Mouse (Mus musculus): Measurements from ENCODE around the gene Ccdc6.
A peak's percentile ranks its signal among the peaks of the same experiment; 100 is the strongest.

The Ccdc6 gene

GRCm38 (mm10) chr10:70169044-70169443, 72.1 kb downstream of the Ccdc6 start:
- DNase-seq (ENCODE audit: low spot score) = no peak

GRCm38 (mm10) chr10:70173314-70173713, 76.4 kb downstream of the Ccdc6 start:
- DNase-seq (ENCODE audit: low spot score) = peak; percentile 74

- no peak for DNase-seq (ENCODE audit: low spot score)
These were observed 77.7 kb downstream of the Ccdc6 start for GRCm38 (mm10) chr10:70174494-70175190.

GRCm38 (mm10) chr10:70180727-70181126, 83.8 kb downstream of the Ccdc6 start:
- DNase-seq (ENCODE audit: low spot score) = no peak

DNA sequence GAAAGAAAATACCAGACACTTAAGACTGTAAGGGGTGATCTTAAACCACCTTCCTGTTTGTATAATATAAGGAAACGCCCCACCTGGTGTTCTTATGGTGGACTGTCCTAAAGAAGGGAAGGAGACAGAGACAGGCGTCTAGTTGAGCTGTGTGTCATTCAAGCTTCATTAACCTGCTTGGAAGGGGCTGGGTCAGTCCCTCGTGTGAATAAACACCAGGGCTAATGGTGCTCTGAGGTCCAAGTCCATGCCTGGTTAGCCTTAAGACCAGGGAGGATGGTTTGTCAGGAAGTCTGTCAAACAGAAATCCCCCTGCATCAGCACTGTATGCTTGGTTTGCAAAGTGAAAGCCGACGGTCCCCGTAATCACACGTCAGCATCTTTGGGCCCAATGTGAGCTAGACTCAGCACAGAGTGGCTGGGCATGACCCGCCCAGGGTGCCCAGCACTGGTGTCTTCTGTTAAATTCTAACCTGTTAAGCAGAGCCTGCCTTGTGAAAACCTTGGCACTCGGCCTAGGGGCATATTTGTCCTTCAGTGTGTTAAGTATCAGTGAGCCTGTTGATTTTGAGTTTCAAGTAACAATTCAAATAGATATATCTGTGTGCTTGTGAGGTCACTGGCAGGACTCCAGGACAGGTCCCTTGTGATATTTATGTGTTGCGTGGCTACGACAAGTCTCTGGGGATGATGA, 84.5 kb downstream of the Ccdc6 start:
- DNase-seq (ENCODE audit: low spot score) = no peak

DNA sequence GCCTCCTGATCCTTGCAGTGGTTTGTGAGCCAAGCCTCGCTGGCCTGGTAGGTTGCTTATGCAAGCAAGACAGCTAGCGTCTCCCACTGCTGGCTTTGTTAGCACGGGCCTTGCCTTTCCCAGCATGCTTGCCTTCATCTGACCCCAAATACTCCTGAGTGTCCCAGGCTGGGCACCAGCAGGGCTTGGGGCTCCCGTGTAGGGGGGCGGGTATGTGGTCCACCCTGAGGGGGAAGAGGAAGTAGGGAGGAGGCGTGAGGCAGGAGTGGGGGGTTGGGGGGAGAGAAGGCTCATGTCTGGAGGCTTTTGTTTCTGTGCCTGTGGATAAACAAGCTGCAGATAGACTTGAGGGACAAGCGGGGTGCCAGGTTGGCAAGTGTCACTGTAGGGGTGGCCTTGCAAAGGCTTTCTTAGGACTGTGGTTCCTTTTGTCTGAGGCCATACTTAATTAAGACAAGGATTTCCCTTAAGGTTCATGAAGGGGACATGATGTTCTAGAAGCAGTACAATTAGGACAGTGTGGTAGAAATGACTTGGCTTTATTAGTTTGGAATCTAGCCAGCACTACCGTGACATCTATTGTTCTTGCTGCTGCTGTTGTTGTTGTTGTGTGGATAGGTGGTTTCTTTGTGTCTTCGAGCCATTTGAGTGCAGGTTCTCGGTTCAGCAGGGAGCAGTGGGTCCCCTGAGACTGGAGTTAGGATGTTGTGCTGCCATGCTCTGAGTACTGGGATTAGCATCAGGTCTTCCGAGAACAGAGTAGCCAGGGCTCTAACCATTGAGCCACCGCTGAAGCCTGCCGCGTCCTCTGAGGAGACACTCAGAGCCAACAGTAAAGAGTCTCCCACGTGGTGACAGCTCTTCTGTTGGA, 86.5 kb downstream of the Ccdc6 start:
- DNase-seq (ENCODE audit: low spot score) = no peak

- peak; percentile 52 for DNase-seq (ENCODE audit: low spot score)
These were observed 89.2 kb downstream of the Ccdc6 start for GRCm38 (mm10) chr10:70186136-70186535.

DNA sequence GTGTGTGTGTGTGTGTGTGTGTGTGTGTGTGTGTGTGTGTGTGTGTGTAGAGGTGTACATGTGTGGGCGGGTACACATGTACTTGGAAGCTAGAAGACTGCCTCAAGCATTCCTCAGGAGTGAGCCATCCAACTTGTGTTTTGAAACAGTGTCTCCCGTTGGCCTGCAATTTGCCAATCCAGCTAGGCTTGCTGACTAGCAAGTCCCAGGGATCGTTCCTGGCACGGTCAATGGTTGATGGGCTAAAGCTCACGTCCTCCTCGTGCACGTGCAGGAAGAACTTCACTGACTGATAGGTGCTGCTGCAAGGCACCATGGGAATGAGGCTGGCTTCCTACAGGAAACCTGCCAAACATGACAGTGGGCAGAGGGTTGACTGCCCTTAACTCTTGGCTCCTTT, 89.7 kb downstream of the Ccdc6 start:
- no peak for DNase-seq (ENCODE audit: low spot score)

- peak; percentile 33 for DNase-seq (ENCODE audit: low spot score)
These were observed 92.9 kb downstream of the Ccdc6 start for GRCm38 (mm10) chr10:70189864-70190263.

- no peak for DNase-seq (ENCODE audit: low spot score)
These were observed 97.4 kb downstream of the Ccdc6 start for GRCm38 (mm10) chr10:70194283-70194682.

DNA sequence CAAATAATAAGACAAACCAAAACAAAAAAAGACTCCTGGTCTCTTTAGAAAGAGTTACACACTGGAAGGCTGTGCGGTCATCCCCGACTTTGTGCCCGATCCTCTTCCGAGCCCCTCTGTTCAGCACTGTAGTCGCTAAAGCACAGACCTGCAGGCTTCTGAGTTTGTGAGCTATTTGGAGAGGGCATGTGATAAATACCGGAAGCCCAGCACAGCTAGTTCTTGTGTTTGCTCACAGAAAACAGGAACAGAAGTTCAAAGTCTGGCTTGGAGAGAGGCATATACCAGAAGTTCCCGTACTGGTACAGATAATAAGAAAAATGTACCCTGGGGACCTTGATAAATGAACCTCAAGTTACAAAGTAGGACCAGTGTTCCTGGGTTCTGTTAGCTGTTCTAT, 98.4 kb downstream of the Ccdc6 start:
- no peak for DNase-seq (ENCODE audit: low spot score)

- peak; percentile 61 for DNase-seq (ENCODE audit: low spot score)
These were observed 98.9 kb downstream of the Ccdc6 start for GRCm38 (mm10) chr10:70195786-70196185.

DNA sequence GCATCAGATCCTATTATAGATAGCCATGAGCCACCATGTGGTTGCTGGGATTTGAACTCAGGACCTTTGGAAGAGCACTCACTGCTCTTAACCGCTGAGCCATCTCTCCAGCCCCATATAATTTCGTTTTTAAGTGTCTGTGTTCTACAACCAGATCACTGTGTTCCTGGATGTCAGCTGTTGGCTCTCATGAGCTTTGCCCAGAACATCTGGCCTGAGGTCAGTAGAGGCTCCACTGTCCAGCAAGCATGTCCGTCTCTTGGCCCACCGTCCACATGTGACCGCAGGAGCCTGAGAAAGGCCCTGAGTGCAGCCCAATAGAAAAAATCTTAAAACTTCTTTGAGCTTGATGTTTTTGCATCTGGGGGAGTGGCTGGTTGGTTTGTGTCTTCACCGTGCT, 99.7 kb downstream of the Ccdc6 start:
- no peak for DNase-seq (ENCODE audit: low spot score)

DNA sequence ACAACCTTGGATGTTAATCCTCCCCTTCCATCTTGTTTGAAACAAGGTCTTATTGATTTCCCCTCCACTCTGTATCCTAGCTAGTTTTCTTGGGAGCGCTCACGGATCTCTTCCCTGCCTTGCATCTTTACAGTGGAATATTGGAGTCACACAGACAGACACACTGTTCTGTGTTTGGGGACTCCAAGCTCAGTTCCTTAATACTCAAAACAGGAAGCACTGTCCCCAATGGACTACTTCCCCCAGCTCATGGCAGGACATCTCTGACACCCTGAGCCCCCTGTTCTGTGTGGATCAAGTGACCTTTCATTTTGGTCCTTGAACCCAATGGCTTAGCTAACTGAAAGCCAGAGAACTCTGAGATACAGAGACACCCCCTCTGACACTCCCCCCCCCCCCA, 100.7 kb downstream of the Ccdc6 start:
- DNase-seq (ENCODE audit: low spot score) = no peak

DNA sequence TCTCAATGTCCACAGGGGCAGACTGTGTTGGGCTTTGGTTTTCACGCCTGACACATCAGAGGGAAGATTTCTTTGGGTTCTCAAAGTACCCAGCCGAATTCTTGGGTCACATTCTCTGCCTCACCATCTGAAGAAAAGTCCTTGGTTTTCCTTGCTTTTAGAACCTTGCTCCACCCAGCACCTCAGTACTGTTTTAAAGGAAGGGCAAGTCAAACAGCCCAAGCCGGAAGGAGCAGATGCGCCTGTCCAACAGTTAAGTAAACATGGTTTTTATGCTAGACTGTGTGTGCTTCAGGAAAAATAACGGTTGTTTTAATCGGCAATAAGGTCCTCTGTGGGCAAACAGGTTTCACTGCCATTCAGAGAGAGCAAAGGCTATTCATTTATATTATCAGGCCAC, 101.1 kb downstream of the Ccdc6 start:
- DNase-seq (ENCODE audit: low spot score) = no peak

DNA sequence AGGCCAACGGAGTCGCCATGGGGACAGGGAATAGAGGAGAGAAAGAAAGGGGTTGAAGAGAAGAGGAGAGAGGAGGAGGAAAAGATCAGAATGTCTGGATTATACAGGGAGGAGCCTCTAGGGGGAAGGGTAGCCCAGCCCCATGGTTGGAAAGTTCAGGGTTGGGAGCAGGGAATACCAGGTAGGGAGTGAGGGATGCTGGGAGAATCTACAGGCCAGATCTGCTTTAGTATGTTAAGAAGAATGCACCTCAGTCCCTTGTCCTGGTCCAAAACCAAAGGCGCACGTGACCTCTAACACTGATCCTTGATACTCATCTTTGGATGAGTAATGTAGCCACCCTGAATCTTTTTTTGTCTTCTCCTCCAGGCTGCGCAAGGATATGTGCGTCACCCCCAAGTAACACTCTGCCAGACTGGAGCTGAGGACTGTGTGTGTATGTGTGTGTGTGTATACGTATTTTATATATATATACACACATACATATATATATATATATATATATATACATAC, 102.1 kb downstream of the Ccdc6 start:
- no peak for DNase-seq (ENCODE audit: low spot score)

DNA sequence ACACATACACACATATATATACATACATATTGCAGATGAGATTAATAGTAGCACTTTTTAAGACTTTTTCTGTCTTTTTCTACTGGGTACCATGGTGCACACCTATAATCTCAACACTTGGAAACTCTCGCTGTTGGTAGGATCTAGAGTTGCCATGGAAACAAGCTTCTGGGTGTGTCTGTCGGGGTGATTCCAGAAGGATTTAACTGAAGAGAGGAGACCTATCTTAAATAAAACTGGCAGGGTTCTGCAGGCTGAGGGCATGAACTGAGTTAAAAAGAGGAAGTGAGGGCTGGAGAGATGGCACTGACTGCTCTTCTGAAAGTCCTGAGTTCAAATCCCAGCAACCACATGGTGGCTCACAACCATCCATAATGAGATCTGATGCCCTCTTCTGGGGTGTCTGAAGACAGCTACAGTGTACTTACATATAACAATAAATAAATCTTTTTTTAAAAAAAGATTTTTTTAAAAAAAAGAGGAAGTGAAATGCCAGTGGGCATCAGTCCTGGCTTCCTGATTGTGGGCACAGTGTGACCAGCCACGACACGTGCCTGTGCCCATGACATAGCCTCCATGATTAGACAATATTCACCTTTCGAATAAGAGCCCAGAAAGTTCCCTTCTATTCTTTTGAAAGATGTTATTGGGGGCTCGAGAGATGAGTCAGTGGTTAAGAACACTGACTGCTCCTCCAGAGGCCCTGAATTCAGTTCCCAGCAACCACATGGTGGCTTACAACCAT, 102.7 kb downstream of the Ccdc6 start:
- no peak for DNase-seq (ENCODE audit: low spot score)

- DNase-seq (ENCODE audit: low spot score) = no peak
These were observed 104.1 kb downstream of the Ccdc6 start for GRCm38 (mm10) chr10:70200889-70201500.

GRCm38 (mm10) chr10:70204505-70205399, 107.8 kb downstream of the Ccdc6 start, which contains the start of gene Mrln:
Gene Mrln (plus strand): TSS chr10:70204664.
- DNase-seq (ENCODE audit: low spot score) = peak; percentile 16

DNA sequence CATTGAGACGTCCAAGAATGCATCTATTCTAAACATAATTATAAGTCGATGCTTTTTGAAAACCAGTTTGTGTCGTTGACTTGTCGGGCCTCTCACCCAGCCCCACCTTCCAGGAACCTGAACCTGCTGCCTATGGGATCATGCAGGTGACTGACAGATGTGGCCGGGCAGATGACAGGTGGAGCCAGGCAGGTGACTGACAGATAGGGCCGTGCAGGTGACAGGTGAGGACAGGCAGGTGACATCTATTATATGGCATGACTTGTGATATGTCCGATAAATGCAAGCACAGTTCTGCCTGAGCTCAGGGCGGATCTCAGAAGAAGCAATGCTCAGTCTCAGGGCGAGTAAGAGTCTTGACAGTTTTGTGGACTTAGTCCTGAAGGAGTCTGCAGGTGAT, 114.4 kb downstream of the Ccdc6 start:
- DNase-seq (ENCODE audit: low spot score) = no peak
